Mouse (Mus musculus): ENCODE measurements at regions not wholly inside any gene's neighbourhood (a gene's known extent, or its start where the extent isn't known, plus 50 kb on each side); places are given as distances from the start of the nearest gene placed in this dataset.

DNA sequence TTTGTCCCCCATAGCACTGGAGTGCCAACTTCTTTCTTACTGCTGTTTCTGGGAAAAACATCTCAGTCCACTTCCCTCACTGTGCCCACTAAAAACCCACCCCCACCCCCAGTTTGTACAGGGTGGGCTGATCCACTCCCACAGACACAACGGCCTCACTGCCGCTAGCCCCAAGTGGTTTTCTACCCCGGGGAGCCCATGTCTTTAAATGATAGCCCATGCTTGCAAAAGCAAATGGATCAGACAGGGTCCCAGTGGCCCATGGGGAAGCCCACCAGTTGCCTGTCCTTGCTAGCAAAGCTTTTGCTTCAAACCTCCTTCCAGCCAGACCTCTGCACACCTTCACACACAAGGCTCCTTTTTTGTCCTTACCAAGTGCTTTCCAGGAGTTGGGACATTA is 257.0 kb upstream of the Rnaseh2b start:
- Histone ChIP-seq H3K9me3 (ENCODE audit: control insufficient read depth, low read length) (no peaks in the 10 kb centered on the region), H3K4me2 (ENCODE audit: low read depth) (no peak overlapping the region), H3K4me3 (ENCODE audit: low read depth, low read length) (no peak overlapping the region), H3K4me1 (ENCODE audit: control insufficient read depth, insufficient read depth, low read length) (no peaks in the 10 kb centered on the region), H3K9ac (ENCODE audit: low read length) (no peak overlapping the region), H3K27me3 (ENCODE audit: control insufficient read depth, insufficient read depth, low read length) (no peaks in the 10 kb centered on the region), H3K27ac (ENCODE audit: low read depth, low read length) (no peak overlapping the region), H3K36me3 (ENCODE audit: control insufficient read depth, insufficient read depth, low read length) (no peaks in the 10 kb centered on the region)
- no peak for ATAC-seq (ENCODE audit: insufficient read depth, low FRiP score, low TSS enrichment)
- DNase-seq (ENCODE audit: low spot score) = no peak
- 93% methylated on average over 3 of the region's 3 CpGs for WGBS

DNA sequence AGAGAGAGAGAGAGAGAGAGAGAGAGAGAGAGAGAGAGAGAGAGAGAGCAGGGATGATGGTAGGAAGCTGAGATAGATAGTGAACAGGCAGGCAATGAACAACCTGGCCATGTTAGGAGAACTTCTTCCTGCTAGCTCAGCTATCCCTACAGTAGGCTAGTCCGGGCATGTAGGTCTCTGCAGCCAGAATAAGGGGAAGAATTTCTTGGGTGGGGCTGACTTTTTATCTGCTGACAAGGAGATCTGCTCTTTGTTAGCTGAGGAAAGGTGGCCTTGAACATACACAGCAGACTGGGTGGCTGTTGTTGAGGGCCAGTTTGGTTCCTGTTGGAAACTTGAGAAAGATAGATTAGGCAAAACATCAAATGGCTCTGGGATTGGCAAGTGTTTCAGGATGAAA is 254.9 kb upstream of the Rnaseh2b start:
- H3K4me3 ChIP-seq (ENCODE audit: low read depth, low read length) = no peak overlapping the region
- H3K27me3 ChIP-seq (ENCODE audit: control insufficient read depth, insufficient read depth, low read length) = no peaks in the 10 kb centered on the region
- no peaks in the 10 kb centered on the region for H3K36me3 ChIP-seq (ENCODE audit: control insufficient read depth, insufficient read depth, low read length)
- no peaks in the 10 kb centered on the region for H3K9me3 ChIP-seq (ENCODE audit: control insufficient read depth, low read length)
- H3K4me1 ChIP-seq (ENCODE audit: control insufficient read depth, insufficient read depth, low read length) = no peaks in the 10 kb centered on the region
- no peak for ATAC-seq (ENCODE audit: insufficient read depth, low FRiP score, low TSS enrichment)
- no peak for DNase-seq (ENCODE audit: low spot score)
- H3K4me2 ChIP-seq (ENCODE audit: low read depth) = no peak overlapping the region
- H3K9ac ChIP-seq (ENCODE audit: low read length) = no peak overlapping the region
- no peak overlapping the region for H3K27ac ChIP-seq (ENCODE audit: low read depth, low read length)
- WGBS = 74% methylated on average over 1 of the region's 1 CpGs

DNA sequence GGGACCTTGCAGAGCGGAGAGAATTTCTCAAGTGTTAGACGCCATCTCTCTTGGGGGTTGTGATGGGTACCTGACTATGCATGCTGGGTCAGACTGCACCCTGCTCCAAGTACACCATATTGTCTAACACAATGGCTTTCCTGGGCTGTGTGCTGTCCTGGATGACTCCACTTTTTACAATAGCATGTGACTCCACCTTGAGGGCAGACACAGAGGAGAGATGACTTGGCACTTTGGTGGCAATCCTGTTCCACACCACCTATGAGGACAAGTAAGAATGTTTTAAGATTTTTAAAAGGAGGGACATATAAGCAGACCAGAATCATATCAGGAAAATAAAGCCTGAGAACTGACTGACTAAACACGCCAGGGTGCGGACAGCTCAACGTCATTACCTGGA is 254.5 kb upstream of the Rnaseh2b start:
- H3K4me1 ChIP-seq (ENCODE audit: control insufficient read depth, insufficient read depth, low read length) = no peaks in the 10 kb centered on the region
- no peak overlapping the region for H3K9ac ChIP-seq (ENCODE audit: low read length)
- no peak overlapping the region for H3K4me3 ChIP-seq (ENCODE audit: low read depth, low read length)
- H3K4me2 ChIP-seq (ENCODE audit: low read depth) = no peak overlapping the region
- DNase-seq (ENCODE audit: low spot score) = no peak
- H3K27ac ChIP-seq (ENCODE audit: low read depth, low read length) = no peak overlapping the region
- no peaks in the 10 kb centered on the region for H3K9me3 ChIP-seq (ENCODE audit: control insufficient read depth, low read length)
- H3K27me3 ChIP-seq (ENCODE audit: control insufficient read depth, insufficient read depth, low read length) = no peaks in the 10 kb centered on the region
- H3K36me3 ChIP-seq (ENCODE audit: control insufficient read depth, insufficient read depth, low read length) = no peaks in the 10 kb centered on the region
- WGBS = 87% methylated on average over 5 of the region's 5 CpGs
- ATAC-seq (ENCODE audit: insufficient read depth, low FRiP score, low TSS enrichment) = no peak

DNA sequence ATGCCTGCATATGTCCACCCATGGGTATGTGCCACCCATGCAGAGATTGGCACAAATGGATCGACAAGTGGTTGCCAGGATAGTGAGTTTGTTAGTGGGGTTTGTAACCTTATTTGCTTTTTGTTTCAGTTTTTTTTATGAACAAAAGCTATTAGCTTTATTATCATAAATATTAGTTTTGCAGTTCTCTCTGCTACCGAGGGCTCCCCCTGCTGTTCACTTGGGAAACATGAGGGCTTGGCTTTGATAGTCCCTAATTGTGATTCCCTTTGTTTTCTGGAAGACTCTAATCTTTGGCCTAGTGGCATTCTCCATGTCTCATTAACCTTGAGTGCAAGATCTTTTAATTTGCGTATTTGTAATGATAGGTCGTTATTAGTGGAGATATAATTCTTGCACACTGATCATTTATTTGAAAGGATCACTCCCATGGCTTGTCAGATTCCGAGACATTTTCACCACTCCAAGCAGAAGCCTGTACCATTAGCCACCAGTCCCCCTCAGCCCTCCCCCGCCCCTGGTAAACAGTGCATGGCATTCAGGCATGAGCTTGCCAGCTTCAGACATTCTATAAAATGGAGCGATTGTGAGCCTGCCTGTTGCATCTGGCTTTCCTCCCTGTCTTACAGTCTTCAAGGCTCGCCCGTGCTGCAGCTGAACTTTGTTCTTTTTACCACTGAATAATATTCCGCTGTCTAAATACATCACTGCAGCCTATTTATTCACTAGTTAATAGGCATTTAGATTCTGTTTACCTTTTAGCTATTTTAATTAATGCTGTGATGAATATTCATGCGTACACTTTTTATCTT is 249.9 kb upstream of the Rnaseh2b start:
- no peaks in the 10 kb centered on the region for H3K9me3 ChIP-seq (ENCODE audit: control insufficient read depth, low read length)
- H3K9ac ChIP-seq (ENCODE audit: low read length) = no peak overlapping the region
- H3K4me3 ChIP-seq (ENCODE audit: low read depth, low read length) = no peak overlapping the region
- DNase-seq (ENCODE audit: low spot score) (peak; percentile 16), ATAC-seq (ENCODE audit: insufficient read depth, low FRiP score, low TSS enrichment) (no peak)
- no peaks in the 10 kb centered on the region for H3K36me3 ChIP-seq (ENCODE audit: control insufficient read depth, insufficient read depth, low read length)
- no peak overlapping the region for H3K4me2 ChIP-seq (ENCODE audit: low read depth)
- no peaks in the 10 kb centered on the region for H3K27me3 ChIP-seq (ENCODE audit: control insufficient read depth, insufficient read depth, low read length)
- 68% methylated on average over 11 of the region's 11 CpGs for WGBS
- no peak overlapping the region for H3K27ac ChIP-seq (ENCODE audit: low read depth, low read length)
- H3K4me1 ChIP-seq (ENCODE audit: control insufficient read depth, insufficient read depth, low read length) = no peaks in the 10 kb centered on the region

DNA sequence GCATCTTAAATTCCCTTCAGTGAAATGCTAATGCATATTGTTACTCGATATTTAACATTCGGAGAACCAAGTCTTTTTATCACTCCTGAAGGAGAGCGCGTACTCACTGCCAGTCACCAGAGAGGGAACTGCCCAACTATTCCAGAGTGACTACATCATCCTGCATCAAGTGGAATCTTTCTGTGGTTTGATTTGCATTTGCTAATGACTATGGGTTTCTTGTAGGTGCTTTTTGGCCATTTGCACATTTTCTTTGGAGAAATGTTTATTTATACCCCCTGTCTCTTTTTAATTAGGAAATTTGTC is 249.3 kb upstream of the Rnaseh2b start:
- H3K4me2 ChIP-seq (ENCODE audit: low read depth) = no peak overlapping the region
- no peaks in the 10 kb centered on the region for H3K36me3 ChIP-seq (ENCODE audit: control insufficient read depth, insufficient read depth, low read length)
- H3K9me3 ChIP-seq (ENCODE audit: control insufficient read depth, low read length) = no peaks in the 10 kb centered on the region
- H3K27ac ChIP-seq (ENCODE audit: low read depth, low read length) = no peak overlapping the region
- no peak for DNase-seq (ENCODE audit: low spot score)
- no peaks in the 10 kb centered on the region for H3K27me3 ChIP-seq (ENCODE audit: control insufficient read depth, insufficient read depth, low read length)
- 86% methylated on average over 4 of the region's 4 CpGs for WGBS
- H3K9ac ChIP-seq (ENCODE audit: low read length) = no peak overlapping the region
- no peaks in the 10 kb centered on the region for H3K4me1 ChIP-seq (ENCODE audit: control insufficient read depth, insufficient read depth, low read length)
- no peak overlapping the region for H3K4me3 ChIP-seq (ENCODE audit: low read depth, low read length)
- ATAC-seq (ENCODE audit: insufficient read depth, low FRiP score, low TSS enrichment) = no peak

DNA sequence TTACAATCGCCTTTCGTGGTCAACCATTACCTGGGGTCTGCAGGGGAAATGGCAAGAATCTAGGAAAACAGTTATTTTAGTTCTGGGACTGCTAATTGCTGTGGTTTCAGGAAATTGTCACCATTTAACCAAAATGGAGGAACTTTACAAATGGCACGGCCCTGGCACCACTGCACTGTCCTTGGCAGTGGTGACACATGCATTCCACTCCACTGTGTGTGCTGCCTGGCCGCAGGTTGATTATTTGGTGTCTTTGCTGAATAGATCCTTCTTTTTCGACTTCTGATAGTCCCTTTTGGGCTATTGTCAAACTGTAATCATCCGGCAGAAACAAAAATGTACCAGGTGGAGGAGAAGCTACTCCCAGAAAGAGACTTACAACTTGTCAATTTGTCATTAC is 241.4 kb upstream of the Rnaseh2b start:
- H3K4me3 ChIP-seq (ENCODE audit: low read depth, low read length) = no peak overlapping the region
- 88% methylated on average over 6 of the region's 6 CpGs for WGBS
- DNase-seq (ENCODE audit: low spot score) (no peak), ATAC-seq (ENCODE audit: insufficient read depth, low FRiP score, low TSS enrichment) (no peak)
- H3K4me2 ChIP-seq (ENCODE audit: low read depth) = no peak overlapping the region
- no peaks in the 10 kb centered on the region for H3K4me1 ChIP-seq (ENCODE audit: control insufficient read depth, insufficient read depth, low read length)
- no peaks in the 10 kb centered on the region for H3K36me3 ChIP-seq (ENCODE audit: control insufficient read depth, insufficient read depth, low read length)
- H3K9me3 ChIP-seq (ENCODE audit: control insufficient read depth, low read length) = no peaks in the 10 kb centered on the region; the same call in 1 of the 2 replicates
- no peak overlapping the region for H3K27ac ChIP-seq (ENCODE audit: low read depth, low read length)
- H3K9ac ChIP-seq (ENCODE audit: low read length) = no peak overlapping the region
- no peaks in the 10 kb centered on the region for H3K27me3 ChIP-seq (ENCODE audit: control insufficient read depth, insufficient read depth, low read length)

DNA sequence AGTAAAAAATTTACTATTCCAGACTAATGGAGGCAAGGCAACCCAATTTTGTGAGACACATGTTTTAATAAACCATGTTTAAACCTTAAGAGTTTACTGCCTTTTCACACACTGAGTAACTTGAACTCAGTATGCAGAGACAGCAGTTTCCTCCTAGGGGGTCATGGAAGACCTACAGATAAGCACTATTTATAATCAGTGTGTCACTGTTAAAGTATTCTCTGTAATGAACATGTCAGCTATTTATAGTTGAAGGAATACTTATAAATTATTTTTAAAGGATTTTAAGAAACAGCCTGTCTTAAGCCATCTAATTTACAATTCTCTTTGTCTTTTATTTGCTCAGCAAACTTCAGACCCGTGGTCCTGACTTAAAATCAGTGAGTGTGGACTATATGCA is 240.5 kb upstream of the Rnaseh2b start:
- ATAC-seq (ENCODE audit: insufficient read depth, low FRiP score, low TSS enrichment) = no peak
- Histone ChIP-seq H3K27ac (ENCODE audit: low read depth, low read length) (no peak overlapping the region), H3K4me1 (ENCODE audit: control insufficient read depth, insufficient read depth, low read length) (no peaks in the 10 kb centered on the region)

DNA sequence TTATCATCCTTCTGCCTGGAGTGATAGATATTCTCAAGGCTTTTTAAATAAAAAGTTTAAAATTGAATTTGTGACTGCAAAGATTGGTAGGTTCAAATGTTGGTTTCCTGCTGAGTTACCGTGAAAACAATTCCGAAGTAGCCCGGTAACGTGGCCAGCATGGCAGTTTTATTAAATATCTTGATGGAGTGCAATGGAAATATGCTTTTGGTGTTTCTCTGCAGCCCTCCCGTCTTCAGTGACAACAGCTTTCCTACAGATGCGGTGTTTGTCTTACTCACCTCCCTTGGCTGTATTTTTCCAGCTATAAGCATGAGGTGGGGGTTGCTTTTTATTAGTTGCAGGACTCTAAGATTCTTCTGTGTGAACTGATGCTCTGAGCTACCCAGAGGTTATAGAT is 239.4 kb upstream of the Rnaseh2b start:
- no peak overlapping the region for H3K9ac ChIP-seq (ENCODE audit: low read length)
- H3K4me2 ChIP-seq (ENCODE audit: low read depth) = no peak overlapping the region
- no peaks in the 10 kb centered on the region for H3K36me3 ChIP-seq (ENCODE audit: control insufficient read depth, insufficient read depth, low read length)
- no peaks in the 10 kb centered on the region for H3K27me3 ChIP-seq (ENCODE audit: control insufficient read depth, insufficient read depth, low read length)
- H3K4me1 ChIP-seq (ENCODE audit: control insufficient read depth, insufficient read depth, low read length) = no peaks in the 10 kb centered on the region
- H3K27ac ChIP-seq (ENCODE audit: low read depth, low read length) = no peak overlapping the region
- no peak for DNase-seq (ENCODE audit: low spot score)
- H3K9me3 ChIP-seq (ENCODE audit: control insufficient read depth, low read length) = no peaks in the 10 kb centered on the region; the same call in 1 of the 2 replicates
- no peak for ATAC-seq (ENCODE audit: insufficient read depth, low FRiP score, low TSS enrichment)
- WGBS = 77% methylated on average over 6 of the region's 6 CpGs
- no peak overlapping the region for H3K4me3 ChIP-seq (ENCODE audit: low read depth, low read length)

More for the DNA sequence above, 240.5 kb upstream of the Rnaseh2b start:
- Histone ChIP-seq H3K9ac (ENCODE audit: low read length) (no peak overlapping the region), H3K4me3 (ENCODE audit: low read depth, low read length) (no peak overlapping the region), H3K27me3 (ENCODE audit: control insufficient read depth, insufficient read depth, low read length) (no peaks in the 10 kb centered on the region), H3K9me3 (ENCODE audit: control insufficient read depth, low read length) (no peaks in the 10 kb centered on the region; the same call in 1 of the 2 replicates), H3K4me2 (ENCODE audit: low read depth) (no peak overlapping the region), H3K36me3 (ENCODE audit: control insufficient read depth, insufficient read depth, low read length) (no peaks in the 10 kb centered on the region)
- 67% methylated on average over 1 of the region's 1 CpGs for WGBS
- no peak for DNase-seq (ENCODE audit: low spot score)

DNA sequence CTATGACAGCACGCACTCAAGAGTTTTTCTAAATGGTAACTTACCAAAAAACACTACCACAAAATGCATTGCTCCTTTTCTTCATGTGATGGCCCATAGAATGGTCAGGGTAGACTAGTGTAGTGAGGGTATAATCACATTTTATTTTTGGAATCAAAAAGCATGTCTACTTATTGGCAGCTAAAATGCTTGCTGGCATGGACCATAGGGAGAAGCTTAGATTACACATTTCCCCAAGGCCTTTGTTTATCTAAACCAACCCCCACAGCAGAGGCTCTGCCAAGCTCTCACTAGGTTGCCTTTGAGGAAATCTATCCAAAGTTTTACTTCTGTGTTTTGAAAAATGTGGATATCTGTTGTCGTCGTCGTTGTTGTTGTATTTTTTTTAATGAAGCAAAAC is 235.3 kb upstream of the Rnaseh2b start:
- Histone ChIP-seq H3K27ac (ENCODE audit: low read depth, low read length) (no peak overlapping the region), H3K4me2 (ENCODE audit: low read depth) (no peak overlapping the region), H3K9me3 (ENCODE audit: control insufficient read depth, low read length) (no peaks in the 10 kb centered on the region; the same call in 1 of the 2 replicates), H3K9ac (ENCODE audit: low read length) (no peak overlapping the region), H3K27me3 (ENCODE audit: control insufficient read depth, insufficient read depth, low read length) (no peaks in the 10 kb centered on the region), H3K36me3 (ENCODE audit: control insufficient read depth, insufficient read depth, low read length) (no peaks in the 10 kb centered on the region), H3K4me1 (ENCODE audit: control insufficient read depth, insufficient read depth, low read length) (no peaks in the 10 kb centered on the region), H3K4me3 (ENCODE audit: low read depth, low read length) (no peak overlapping the region)
- WGBS = 76% methylated on average over 4 of the region's 4 CpGs
- ATAC-seq (ENCODE audit: insufficient read depth, low FRiP score, low TSS enrichment) = no peak
- DNase-seq (ENCODE audit: low spot score) = no peak
